ENCODE assay signal across 7 mouse cellular contexts in the genomic region with DNA sequence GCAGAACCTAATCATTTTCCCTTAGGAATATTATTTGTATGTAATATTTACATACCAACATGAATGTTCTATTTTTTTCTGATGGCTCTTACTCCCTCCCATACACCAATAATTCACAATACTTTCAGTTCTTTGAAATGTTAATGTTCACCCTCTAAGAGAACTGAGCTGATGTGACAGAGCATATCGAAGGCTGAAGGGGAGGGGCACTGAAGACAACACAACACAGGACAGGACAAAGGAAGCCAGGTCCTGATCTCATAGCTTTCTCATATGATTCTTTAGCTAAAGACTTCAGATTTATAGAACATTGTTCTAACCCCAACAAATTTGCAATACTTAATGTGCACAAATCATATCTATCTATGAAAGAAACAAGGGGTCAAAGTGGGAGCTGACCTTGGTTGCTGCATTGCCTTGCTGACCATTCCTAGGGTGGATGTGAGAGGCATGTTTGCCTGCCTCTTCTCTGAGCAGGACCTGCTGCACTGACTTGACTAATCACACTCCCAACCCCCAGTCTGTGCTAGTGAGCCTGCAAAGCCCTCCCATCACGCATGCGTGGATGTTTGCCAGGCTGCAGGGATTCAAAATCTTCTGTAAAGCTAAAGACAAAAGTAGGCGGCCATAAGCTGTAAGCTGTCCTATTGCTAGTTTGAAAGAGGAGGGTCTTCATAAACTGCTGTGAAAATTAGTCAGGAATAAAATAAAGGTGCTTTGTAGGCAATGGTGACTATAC. TPM values are rescaled to one million over a fixed set of nuclear protein-coding genes. Genes with fewer than 3 reads are reported as not detected.
A peak's percentile ranks its signal among the peaks of the same experiment; 100 is the strongest.
DNase-seq lines count a peak whose midpoint lies in the region; TF ChIP-seq lines count a peak whose summit lies in the region.

A gene (minus strand): TSS at position 478 of the 739 bp plus-strand sequence.

- TF ChIP-seq POLR2A in embryonic fibroblast, embryonic 13.5 days (IDR thresholded peaks at IDR 0.05; ENCODE audit: low read depth, low read length): no peak

- DNase-seq in right cerebral cortex, adult 18-20 months: peak; percentile 9
- no peak for DNase-seq in right cerebral cortex, postnatal 36 days (ENCODE audit: low spot score in 2 of 2)
- DNase-seq in heart, postnatal 10 days: no peak
- no peak for DNase-seq in limb, embryonic 10.5 days (ENCODE audit: low spot score)
- peak; percentile 33 for DNase-seq in right cerebral cortex, postnatal 4 days
- no peak for DNase-seq in urinary bladder, postnatal 14 days (ENCODE audit: low spot score)

- H3K4me1 ChIP-seq in embryonic fibroblast, embryonic 13.5 days (ENCODE audit: control insufficient read depth, insufficient read depth, low read length): no peaks in the 10 kb centered on the region
- no peaks in the 10 kb centered on the region for H3K4me1 ChIP-seq in limb, embryonic 10.5 days

- intact Hi-C loops in heart, postnatal 10 days (cut with DNase I): no loop called here

- no peaks in the 10 kb centered on the region for H3K27me3 ChIP-seq in limb, embryonic 10.5 days (ENCODE audit: low read depth, poor library complexity, severe bottlenecking)

- no peak for TF ChIP-seq CTCF in embryonic fibroblast, embryonic 13.5 days (IDR thresholded peaks at IDR 0.05; ENCODE audit: borderline replicate concordance, insufficient read depth, low read length)

- WGBS in limb, embryonic 10.5 days: 65% methylated on average over 4 of the region's 4 CpGs

- no peak within 1 kb of the TSS for H3K27ac ChIP-seq in embryonic fibroblast, embryonic 13.5 days (ENCODE audit: insufficient read depth, low read length)
- H3K27ac ChIP-seq in limb, embryonic 10.5 days: no peak within 1 kb of the TSS

- H3K4me3 ChIP-seq in embryonic fibroblast, embryonic 13.5 days (ENCODE audit: insufficient read depth, low read length): no peak within 1 kb of the TSS
- no peak within 1 kb of the TSS for H3K4me3 ChIP-seq in limb, embryonic 10.5 days

- H3K9me3 ChIP-seq in limb, embryonic 10.5 days (replicated peaks): no peaks in the 10 kb centered on the region

- H3K36me3 ChIP-seq in limb, embryonic 10.5 days: no peaks in the 10 kb centered on the region

RNA-seq across cellular contexts. Expression of the gene that starts here (rescaled TPM):
- 15.2 and 16.3 TPM in 2 replicates for polyA plus RNA-seq in embryonic fibroblast, embryonic 13.5 days (2011; ENCODE audit: insufficient read length, low read depth, missing spikeins)
- 100 to 1,000 TPM; 104 to 106 TPM for total RNA-seq in heart, postnatal 10 days (2021)
- polyA plus RNA-seq in limb, embryonic 10.5 days (2016; fragmentation: Nextera tagmentation; extraction: Ambion mirVana): 77.2 and 82.2 TPM in 2 replicates

Comparison
In these comparisons a context has a peak if more than half of its experiments do, and no peak if none do; other contexts are left out.
1. DNase-seq: peak in right cerebral cortex, adult 18-20 months (single experiment) and right cerebral cortex, postnatal 4 days (single experiment); none in right cerebral cortex, postnatal 36 days (0 of 2), heart, postnatal 10 days (0 of 2), limb, embryonic 10.5 days (single experiment) and urinary bladder, postnatal 14 days (single experiment).